Mouse (Mus musculus) intestine, embryonic 15.5 days (tissue): Measurements from ENCODE around the gene Trappc6a. TPM values are rescaled to one million over a fixed set of nuclear protein-coding genes. Genes with fewer than 3 reads are reported as not detected.

ENCODE experiments used
- ATAC-seq: fragments of 200-750 bp; cut with Nextera tagmentation; 2 replicates; pipeline ENCODE4 v1.8.0; 2017; ENCODE audit warnings: moderate TSS enrichment, moderate library complexity
- H3K27ac ChIP-seq: fragments of 300-500 bp; sonication (generic); 2 replicates; pipeline ENCODE4 v1.5.1; 2015; ENCODE audit warnings: mild to moderate bottlenecking, inconsistent platforms
- H3K27me3 ChIP-seq: fragments of 300-500 bp; sonication (generic); replicated peaks from 2 replicates; pipeline ENCODE4 v1.6.1; 2015; ENCODE audit warnings: inconsistent platforms
- H3K36me3 ChIP-seq: fragments of 300-500 bp; sonication (generic); 2 replicates; pipeline ENCODE4 v1.6.1; 2015; ENCODE audit warnings: inconsistent platforms
- H3K4me1 ChIP-seq: fragments of 300-500 bp; sonication (generic); replicated peaks from 2 replicates; pipeline ENCODE4 v1.6.1; 2015; ENCODE audit warnings: inconsistent platforms
- H3K4me2 ChIP-seq: fragments of 300-500 bp; sonication (generic); replicated peaks from 2 replicates; pipeline ENCODE4 v1.6.1; 2015; ENCODE audit warnings: mild to moderate bottlenecking, inconsistent platforms
- H3K4me3 ChIP-seq: fragments of 300-500 bp; sonication (generic); replicated peaks from 2 replicates; pipeline ENCODE4 v1.5.1; 2015; ENCODE audit warnings: inconsistent platforms
- H3K9ac ChIP-seq: fragments of 300-500 bp; sonication (generic); 2 replicates; pipeline ENCODE4 v1.6.1; 2015; ENCODE audit warnings: inconsistent platforms
- H3K9me3 ChIP-seq: fragments of 300-500 bp; sonication (generic); 2 replicates; pipeline ENCODE4 v1.6.1; 2016; ENCODE audit warnings: inconsistent platforms
- WGBS: fragments of 180-500 bp; shearing (Covaris S2); methylation state at CpG from one replicate; pipeline ENCODE4 v1.1.7; 2015; 5-methylcytosine and 5-hydroxymethylcytosine counted together
- polyA plus RNA-seq: library from polyadenylated mRNA; unstranded; fragments of >200 nt; fragmentation: Nextera tagmentation; extraction: Ambion mirVana; gene quantifications from 2 replicates; pipeline ENCODE4 v1.2.1, GENCODE M21; 2015

Trappc6a gene
- polyA plus RNA-seq, 1 experiment from 2014 or later = 124 TPM

- Histone ChIP-seq H3K27ac (no peak overlapping the region), H3K27me3 (no peaks in the 10 kb centered on the region), H3K36me3 (peaks cover 40% of the 10 kb centered on the region), H3K4me1 (0 out of 2 replicates have a peak, but pooled peaks cover 8% of the 10 kb centered on the region), H3K9ac (no peak overlapping the region), H3K9me3 (no peaks in the 10 kb centered on the region), H3K4me2 (no peak overlapping the region), H3K4me3 (no peak overlapping the region)
- 93% methylated on average over 10 of the region's 10 CpGs for WGBS
- no peak for ATAC-seq
Observed at GRCm38 (mm10) chr7:19534676-19535075, 26.5 kb downstream of the Trappc6a start.

- H3K4me1 ChIP-seq = peaks cover 23% of the 10 kb centered on the region
- 83% methylated on average over 2 of the region's 2 CpGs for WGBS
- no peak for ATAC-seq
- H3K9me3 ChIP-seq = no peaks in the 10 kb centered on the region
- H3K9ac ChIP-seq = no peak overlapping the region
- H3K27me3 ChIP-seq = no peaks in the 10 kb centered on the region
- H3K27ac ChIP-seq = no peak overlapping the region
- no peak overlapping the region for H3K4me2 ChIP-seq
- no peaks in the 10 kb centered on the region for H3K36me3 ChIP-seq
- no peak overlapping the region for H3K4me3 ChIP-seq
Observed at GRCm38 (mm10) chr7:19540771-19541566, 32.8 kb downstream of the Trappc6a start.

DNA sequence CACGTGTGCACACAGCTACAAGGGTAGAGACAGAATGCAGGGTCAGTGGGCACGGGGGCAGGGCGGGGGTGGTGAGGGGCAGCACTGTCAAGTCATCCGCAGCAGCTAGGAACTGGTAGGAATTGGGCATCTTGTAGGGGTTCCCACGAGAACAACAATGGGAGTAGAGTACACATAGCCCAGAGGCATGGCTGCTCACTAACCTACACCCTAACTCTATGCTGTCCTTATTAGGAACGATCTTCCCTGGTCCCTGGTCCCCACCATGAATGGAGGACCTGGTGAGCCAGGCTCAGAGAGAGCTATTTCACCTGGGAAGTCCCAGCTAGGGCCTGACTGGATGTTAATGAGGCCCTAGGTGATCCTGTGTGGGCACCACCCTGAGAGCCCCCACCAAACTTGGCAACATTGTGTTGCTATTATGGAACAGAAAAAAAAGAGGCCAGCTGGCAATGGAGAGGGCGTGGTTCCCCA lies 33.5 kb downstream of the Trappc6a start:
- H3K9me3 ChIP-seq = no peaks in the 10 kb centered on the region
- peaks cover 30% of the 10 kb centered on the region for H3K4me1 ChIP-seq
- no peak overlapping the region for H3K4me2 ChIP-seq
- H3K9ac ChIP-seq = no peak overlapping the region
- 82% methylated on average over 7 of the region's 7 CpGs for WGBS
- no peaks in the 10 kb centered on the region for H3K36me3 ChIP-seq
- H3K27me3 ChIP-seq = no peaks in the 10 kb centered on the region
- ATAC-seq = peak; percentile 10; the same call in 1 of the 2 replicates
- H3K27ac ChIP-seq = no peak overlapping the region
- no peak overlapping the region for H3K4me3 ChIP-seq

DNA sequence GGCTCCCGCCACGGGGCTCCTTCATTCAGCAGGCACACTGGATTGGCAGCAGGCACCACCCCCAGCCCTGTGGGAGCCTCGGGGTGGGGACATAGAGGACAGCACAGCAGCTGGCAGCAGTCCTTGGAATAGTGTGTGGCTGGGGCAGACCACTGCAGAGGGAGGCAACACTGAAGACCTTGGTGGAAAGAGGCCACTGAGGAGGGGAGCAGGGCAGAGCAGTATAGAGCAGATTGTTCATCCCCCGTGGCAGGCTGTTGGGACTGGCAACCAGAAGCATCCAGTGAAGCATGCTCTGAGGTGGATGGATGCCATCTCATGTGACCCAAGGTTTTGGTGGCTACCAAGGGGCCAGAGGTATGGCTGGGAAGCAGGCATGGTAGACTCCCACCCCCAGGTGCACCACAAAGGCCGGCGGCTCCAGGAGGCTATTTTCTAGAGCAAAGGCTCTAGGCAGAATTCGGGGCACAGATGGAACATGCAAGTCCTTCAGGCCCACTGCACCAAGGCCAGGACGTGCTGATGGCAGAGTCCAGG lies 34.0 kb downstream of the Trappc6a start:
- peaks cover 35% of the 10 kb centered on the region for H3K4me1 ChIP-seq
- no peak overlapping the region for H3K4me2 ChIP-seq
- no peak overlapping the region for H3K27ac ChIP-seq
- no peaks in the 10 kb centered on the region for H3K36me3 ChIP-seq
- no peak overlapping the region for H3K4me3 ChIP-seq
- 61% methylated on average over 8 of the region's 8 CpGs for WGBS
- ATAC-seq = peak; percentile 27; the same call in 1 of the 2 replicates
- no peak overlapping the region for H3K9ac ChIP-seq
- H3K27me3 ChIP-seq = no peaks in the 10 kb centered on the region
- no peaks in the 10 kb centered on the region for H3K9me3 ChIP-seq

DNA sequence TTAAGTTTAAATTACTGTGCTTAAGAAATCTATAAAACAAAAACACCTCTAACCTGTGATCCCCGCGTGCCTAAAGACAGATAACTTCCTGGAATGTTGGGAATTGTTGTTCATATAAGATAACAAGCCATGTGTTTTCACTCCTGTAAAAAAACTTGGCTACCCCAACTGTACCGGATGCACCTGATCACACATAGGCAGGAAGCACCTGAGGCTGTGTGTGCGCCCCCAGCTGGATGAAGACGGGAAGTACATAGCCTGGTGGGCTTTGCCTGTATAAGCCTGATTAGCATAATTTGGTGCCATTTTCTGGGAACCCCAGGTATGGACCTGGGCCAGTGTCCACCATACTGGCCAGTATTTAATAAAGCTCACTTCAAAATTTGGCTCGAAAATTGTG lies 35.4 kb downstream of the Trappc6a start:
- H3K4me1 ChIP-seq = peaks cover 46% of the 10 kb centered on the region

GRCm38 (mm10) chr7:19546007-19546406 lies 37.8 kb downstream of the Trappc6a start:
- H3K27me3 ChIP-seq = no peaks in the 10 kb centered on the region
- H3K9me3 ChIP-seq = no peaks in the 10 kb centered on the region
- no peak for ATAC-seq
- H3K4me2 ChIP-seq = no peak overlapping the region
- no peak overlapping the region for H3K4me3 ChIP-seq
- H3K9ac ChIP-seq = no peak overlapping the region
- H3K36me3 ChIP-seq = no peaks in the 10 kb centered on the region
- peaks cover 51% of the 10 kb centered on the region for H3K4me1 ChIP-seq
- WGBS = 17% methylated on average over 3 of the region's 3 CpGs
- peak overlapping the region; percentile 42; the same call in 1 of the 2 replicates for H3K27ac ChIP-seq

More for the DNA sequence above, 35.4 kb downstream of the Trappc6a start:
- Histone ChIP-seq H3K9me3 (no peaks in the 10 kb centered on the region), H3K27ac (no peak overlapping the region), H3K27me3 (no peaks in the 10 kb centered on the region), H3K36me3 (no peaks in the 10 kb centered on the region), H3K4me3 (no peak overlapping the region), H3K9ac (no peak overlapping the region), H3K4me2 (no peak overlapping the region)
- no peak for ATAC-seq
- WGBS = 49% methylated on average over 6 of the region's 6 CpGs

DNA sequence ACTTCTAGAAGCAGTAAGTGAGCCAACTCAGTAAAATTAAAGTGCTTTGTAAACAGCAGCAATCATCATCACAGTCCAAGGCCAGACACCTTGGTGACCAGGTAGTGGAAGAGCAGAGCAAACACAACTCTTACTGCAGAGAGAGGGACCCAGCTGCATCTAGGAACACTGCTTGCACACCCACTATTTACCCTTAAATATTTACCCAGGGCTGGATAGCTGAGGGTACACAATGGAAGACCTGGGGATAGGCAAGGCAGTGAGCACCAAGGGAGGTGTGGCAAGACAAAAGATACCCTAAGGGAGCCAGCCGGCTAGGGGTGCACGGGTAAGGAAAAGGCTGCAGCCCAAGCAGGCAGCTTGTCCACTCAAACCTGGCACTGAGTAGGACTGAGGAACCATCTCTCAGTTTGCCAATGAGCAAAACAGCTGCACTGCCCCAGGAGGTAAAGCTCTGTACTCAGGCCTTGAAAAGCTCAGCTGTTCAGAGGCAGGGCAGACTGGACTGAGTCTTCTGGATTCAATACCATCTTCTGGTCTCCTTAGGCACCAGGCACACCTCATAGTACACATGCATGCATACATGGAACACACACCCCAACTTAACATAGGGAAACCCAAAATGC lies 39.3 kb downstream of the Trappc6a start:
- H3K9ac ChIP-seq = no peak overlapping the region
- no peaks in the 10 kb centered on the region for H3K27me3 ChIP-seq
- no peak overlapping the region for H3K4me2 ChIP-seq
- no peaks in the 10 kb centered on the region for H3K9me3 ChIP-seq
- no peaks in the 10 kb centered on the region for H3K36me3 ChIP-seq
- 49% methylated on average over 2 of the region's 2 CpGs for WGBS
- ATAC-seq = peak; percentile 45
- H3K4me3 ChIP-seq = no peak overlapping the region
- H3K4me1 ChIP-seq = peaks cover 54% of the 10 kb centered on the region
- no peak overlapping the region for H3K27ac ChIP-seq

GRCm38 (mm10) chr7:19549394-19549793 lies 41.2 kb downstream of the Trappc6a start:
- no peak overlapping the region for H3K9ac ChIP-seq
- no peak overlapping the region for H3K4me2 ChIP-seq
- WGBS = 71% methylated on average over 10 of the region's 10 CpGs
- H3K4me1 ChIP-seq = peaks cover 50% of the 10 kb centered on the region
- no peaks in the 10 kb centered on the region for H3K9me3 ChIP-seq
- ATAC-seq = no peak
- 0 out of 2 replicates have a peak, but pooled peaks cover 3% of the 10 kb centered on the region for H3K36me3 ChIP-seq
- no peak overlapping the region for H3K4me3 ChIP-seq
- no peak overlapping the region for H3K27ac ChIP-seq
- H3K27me3 ChIP-seq = no peaks in the 10 kb centered on the region

GRCm38 (mm10) chr7:19551634-19552033 lies 43.4 kb downstream of the Trappc6a start:
- H3K27me3 ChIP-seq = no peaks in the 10 kb centered on the region
- H3K9me3 ChIP-seq = no peaks in the 10 kb centered on the region
- no peak overlapping the region for H3K27ac ChIP-seq
- no peak overlapping the region for H3K4me2 ChIP-seq
- 0 out of 2 replicates have a peak, but pooled peaks cover 5% of the 10 kb centered on the region for H3K36me3 ChIP-seq
- 64% methylated on average over 5 of the region's 5 CpGs for WGBS
- peaks cover 35% of the 10 kb centered on the region for H3K4me1 ChIP-seq
- H3K4me3 ChIP-seq = no peak overlapping the region
- ATAC-seq = no peak
- no peak overlapping the region for H3K9ac ChIP-seq

DNA sequence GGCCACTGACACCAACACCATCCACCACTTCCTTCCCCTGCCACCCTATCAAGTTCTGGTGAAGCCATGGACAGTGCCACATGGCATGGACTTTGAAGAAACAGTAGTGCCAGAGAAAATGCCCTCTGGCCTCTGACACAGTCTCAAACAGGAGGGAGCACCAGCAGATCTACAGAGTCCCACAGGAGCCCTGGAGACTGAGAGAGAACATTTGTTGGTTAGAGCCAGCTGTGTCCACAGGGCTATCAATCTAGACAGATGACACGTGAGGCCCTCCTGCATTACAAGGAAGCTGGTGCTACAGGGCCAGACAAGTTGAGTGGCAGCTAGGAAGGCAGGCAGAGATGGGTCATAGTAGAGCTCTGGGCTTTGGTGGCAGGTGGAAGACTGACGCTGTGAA lies 44.2 kb downstream of the Trappc6a start:
- 0 out of 2 replicates have a peak, but pooled peaks cover 5% of the 10 kb centered on the region for H3K36me3 ChIP-seq
- H3K9me3 ChIP-seq = no peaks in the 10 kb centered on the region
- H3K9ac ChIP-seq = no peak overlapping the region
- peak; percentile 73; the same call in 1 of the 2 replicates for ATAC-seq
- H3K4me2 ChIP-seq = no peak overlapping the region
- H3K27ac ChIP-seq = no peak overlapping the region
- 45% methylated on average over 2 of the region's 2 CpGs for WGBS
- no peak overlapping the region for H3K4me3 ChIP-seq
- H3K27me3 ChIP-seq = no peaks in the 10 kb centered on the region
- H3K4me1 ChIP-seq = peaks cover 34% of the 10 kb centered on the region

DNA sequence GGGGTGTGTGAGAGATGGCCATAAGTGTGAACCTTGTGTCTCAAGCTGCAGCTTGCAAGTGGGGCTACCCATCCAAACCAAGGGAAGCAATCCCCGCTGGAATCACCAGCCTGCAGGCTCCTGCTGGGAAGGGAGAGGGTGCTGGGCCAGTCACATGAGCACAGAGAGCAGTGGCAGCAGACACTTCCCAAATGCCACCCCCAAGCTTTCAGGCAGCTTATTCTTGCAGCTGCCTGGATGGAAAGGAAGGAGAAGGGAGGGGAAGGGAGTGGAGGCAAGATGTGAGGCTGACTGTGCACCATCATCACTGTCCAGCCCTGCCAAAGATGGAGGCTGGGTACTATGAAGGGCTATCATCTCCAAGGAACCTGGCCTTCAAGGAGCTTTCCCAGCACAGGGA lies 46.0 kb downstream of the Trappc6a start:
- Histone ChIP-seq H3K27me3 (no peaks in the 10 kb centered on the region), H3K9me3 (no peaks in the 10 kb centered on the region), H3K36me3 (0 out of 2 replicates have a peak, but pooled peaks cover 5% of the 10 kb centered on the region), H3K4me3 (no peak overlapping the region), H3K4me1 (peaks cover 33% of the 10 kb centered on the region), H3K4me2 (no peak overlapping the region), H3K27ac (no peak overlapping the region), H3K9ac (no peak overlapping the region)
- no peak for ATAC-seq
- WGBS = 81% methylated on average over 1 of the region's 1 CpGs

- Histone ChIP-seq H3K36me3 (0 out of 2 replicates have a peak, but pooled peaks cover 5% of the 10 kb centered on the region), H3K9ac (no peak overlapping the region), H3K27me3 (no peaks in the 10 kb centered on the region), H3K27ac (no peak overlapping the region), H3K4me2 (no peak overlapping the region), H3K4me3 (no peak overlapping the region), H3K9me3 (no peaks in the 10 kb centered on the region), H3K4me1 (peaks cover 47% of the 10 kb centered on the region)
- WGBS = 87% methylated on average over 2 of the region's 2 CpGs
- ATAC-seq = no peak
Observed at GRCm38 (mm10) chr7:19557086-19557485, 48.9 kb downstream of the Trappc6a start.
